Mouse (Mus musculus) liver, embryonic 14.5 days (tissue): ENCODE measurements around the gene Krtap28-13. TPM values are rescaled to one million over a fixed set of nuclear protein-coding genes. Genes with fewer than 3 reads are reported as not detected.

ENCODE experiments used
- ATAC-seq: fragments of 200-750 bp; cut with Nextera tagmentation; 2 replicates; pipeline ENCODE4 v1.8.0; 2017; ENCODE audit warnings: moderate number of reproducible peaks, mild to moderate bottlenecking, moderate library complexity; ENCODE audit not compliant: insufficient read depth
- DNase-seq, 3 experiments: peaks; one replicate each; pipeline ENCODE4 v3.0.0-alpha.2; 2012 to 2013; ENCODE audit warnings: low read depth in 3 of 3, low spot score in 3 of 3
- H3K27ac ChIP-seq: fragments of 300-500 bp; sonication (generic); 2 replicates; pipeline ENCODE4 v1.5.1; 2014; ENCODE audit warnings: moderate library complexity, mild to moderate bottlenecking, control low read depth, inconsistent platforms
- H3K27me3 ChIP-seq: fragments of 300-500 bp; sonication (generic); 2 replicates; pipeline ENCODE4 v1.6.1; 2014; ENCODE audit warnings: mild to moderate bottlenecking, low read length, moderate library complexity; ENCODE audit not compliant: control insufficient read depth, insufficient read depth
- H3K36me3 ChIP-seq: fragments of 300-500 bp; sonication (generic); replicated peaks from 2 replicates; pipeline ENCODE4 v1.6.1; 2014; ENCODE audit warnings: low read depth; ENCODE audit not compliant: control insufficient read depth, insufficient read depth
- H3K4me1 ChIP-seq, 2 experiments: fragments of 200-500 bp in 1 of 2; fragments of 300-500 bp in 1 of 2; sonication (generic) in 1 of 2; replicated peaks; 2 replicates each; pipeline ENCODE4 v1.6.1; 2012 to 2014; ENCODE audit warnings: antibody characterized with exemption in 1 of 2, inconsistent platforms in 1 of 2, low read length in 1 of 2; ENCODE audit not compliant: control insufficient read depth in 2 of 2, insufficient read depth in 2 of 2
- H3K4me2 ChIP-seq: fragments of 300-500 bp; sonication (generic); 2 replicates; pipeline ENCODE4 v1.6.1; 2014; ENCODE audit warnings: low read depth, mild to moderate bottlenecking, control low read depth, moderate library complexity
- H3K4me3 ChIP-seq, 2 experiments: fragments of 200-500 bp in 1 of 2; fragments of 300-500 bp in 1 of 2; sonication (generic) in 1 of 2; 2 replicates each; pipeline ENCODE4 v1.5.1; 2012 to 2014; ENCODE audit warnings: low read depth in 2 of 2, low read length in 2 of 2, mild to moderate bottlenecking in 2 of 2, control low read depth in 1 of 2, inconsistent platforms in 1 of 2, moderate library complexity in 1 of 2; ENCODE audit not compliant: insufficient read depth in 1 of 2
- H3K9ac ChIP-seq: fragments of 300-500 bp; sonication (generic); replicated peaks from 2 replicates; pipeline ENCODE4 v1.6.1; 2014; ENCODE audit warnings: mild to moderate bottlenecking, control low read depth, moderate library complexity
- H3K9me3 ChIP-seq: fragments of 300-500 bp; sonication (generic); 2 replicates; pipeline ENCODE4 v1.6.1; 2016; ENCODE audit warnings: low read length, mixed read lengths; ENCODE audit not compliant: control insufficient read depth
- CTCF ChIP-seq: IDR thresholded peaks from 2 replicates; pipeline ENCODE4 v1.5.1; 2016; ENCODE audit warnings: antibody characterized with exemption, low read depth, control low read depth
- EP300 ChIP-seq: IDR thresholded peaks from 2 replicates; pipeline ENCODE4 v1.6.1; 2016; ENCODE audit warnings: antibody characterized with exemption, low read depth
- WGBS: fragments of 180-500 bp; shearing (Covaris S2); extraction: QIAGEN DNeasy Blood & Tissue Kit; methylation state at CpG from one replicate; pipeline ENCODE4 v1.1.7; 2014; ENCODE audit not compliant: insufficient replicate concordance; 5-methylcytosine and 5-hydroxymethylcytosine counted together
- polyA plus RNA-seq, 2 experiments: library from polyadenylated mRNA; depleted of rRNA in 1 of 2; stranded (reverse) in 1 of 2; unstranded in 1 of 2; fragments of >200 nt; fragmentation: Nextera tagmentation in 1 of 2; extraction: Ambion mirVana in 1 of 2; gene quantifications; 2 replicates each; pipeline versions ENCODE4 v1.2.1 to v1.2.3; 2012 to 2014

The Krtap28-13 gene
- polyA plus RNA-seq, 2 experiments = not detected

DNA sequence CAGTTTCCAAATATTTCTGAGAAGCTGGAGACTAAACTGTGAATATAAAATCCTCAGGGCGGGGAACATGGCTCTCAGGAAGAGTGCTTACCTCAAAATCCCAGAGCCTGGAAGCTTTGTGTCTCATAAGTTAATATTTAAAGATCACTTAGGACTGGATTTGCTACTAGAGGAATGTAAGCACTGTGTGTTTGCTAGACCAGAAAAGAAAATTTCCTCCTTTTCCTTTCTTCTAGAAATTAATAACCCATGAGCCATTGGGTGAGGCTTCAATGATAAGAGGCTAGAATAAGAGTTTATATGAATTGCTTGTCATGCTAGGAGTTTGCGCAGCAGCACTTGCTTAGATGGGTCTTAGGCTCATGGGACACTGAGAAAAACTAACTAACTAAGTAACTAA, 24.1 kb downstream of the Krtap28-13 start:
- Histone ChIP-seq H3K36me3 (no peaks in the 10 kb centered on the region), H3K27ac (no peak overlapping the region), H3K4me1 (no peaks in the 10 kb centered on the region), H3K9ac (no peak overlapping the region), H3K4me2 (no peak overlapping the region), H3K9me3 (no peaks in the 10 kb centered on the region), H3K27me3 (no peaks in the 10 kb centered on the region), H3K4me3 (no peak overlapping the region)
- DNase-seq (no peak), ATAC-seq (no peak)
- WGBS = 60% methylated on average over 2 of the region's 2 CpGs
- TF ChIP-seq CTCF (no peak), EP300 (no peak)

- no peaks in the 10 kb centered on the region for H3K36me3 ChIP-seq
- TF ChIP-seq EP300 = no peak
- no peak for TF ChIP-seq CTCF
- H3K4me1 ChIP-seq = no peaks in the 10 kb centered on the region
- no peak overlapping the region for H3K4me2 ChIP-seq
- no peak overlapping the region for H3K4me3 ChIP-seq
- H3K27me3 ChIP-seq = no peaks in the 10 kb centered on the region
- H3K9me3 ChIP-seq = no peaks in the 10 kb centered on the region
- WGBS = 50% methylated on average over 3 of the region's 3 CpGs
- no peak for ATAC-seq
- DNase-seq = no peak
- H3K9ac ChIP-seq = no peak overlapping the region
- no peak overlapping the region for H3K27ac ChIP-seq
These were observed 30.5 kb downstream of the Krtap28-13 start for GRCm38 (mm10) chr1:83091268-83091667.

- 58% methylated on average over 4 of the region's 4 CpGs for WGBS
- no peaks in the 10 kb centered on the region for H3K4me1 ChIP-seq
- H3K9me3 ChIP-seq = no peaks in the 10 kb centered on the region
- no peak overlapping the region for H3K9ac ChIP-seq
- ATAC-seq = no peak
- no peak overlapping the region for H3K4me2 ChIP-seq
- no peaks in the 10 kb centered on the region for H3K27me3 ChIP-seq
- no peak for DNase-seq
- H3K27ac ChIP-seq = no peak overlapping the region
- TF ChIP-seq EP300 (no peak), CTCF (no peak)
- H3K4me3 ChIP-seq = no peak overlapping the region
- H3K36me3 ChIP-seq = no peaks in the 10 kb centered on the region
These were observed 36.2 kb downstream of the Krtap28-13 start for GRCm38 (mm10) chr1:83096935-83097334.

- Histone ChIP-seq H3K9ac (no peak overlapping the region), H3K36me3 (no peaks in the 10 kb centered on the region), H3K27ac (no peak overlapping the region), H3K4me1 (no peaks in the 10 kb centered on the region), H3K4me2 (no peak overlapping the region), H3K27me3 (no peaks in the 10 kb centered on the region), H3K4me3 (no peak overlapping the region), H3K9me3 (no peaks in the 10 kb centered on the region)
- DNase-seq (no peak), ATAC-seq (no peak)
- no peak for TF ChIP-seq CTCF
- TF ChIP-seq EP300 = no peak
- WGBS = 75% methylated on average over 2 of the region's 2 CpGs
These were observed 38.4 kb downstream of the Krtap28-13 start for GRCm38 (mm10) chr1:83099160-83099559.

GRCm38 (mm10) chr1:83099580-83100137, 38.9 kb downstream of the Krtap28-13 start:
- Histone ChIP-seq H3K9ac (no peak overlapping the region), H3K4me1 (no peaks in the 10 kb centered on the region), H3K27me3 (no peaks in the 10 kb centered on the region), H3K27ac (no peak overlapping the region), H3K36me3 (no peaks in the 10 kb centered on the region), H3K9me3 (no peaks in the 10 kb centered on the region), H3K4me3 (no peak overlapping the region), H3K4me2 (no peak overlapping the region)
- WGBS = 43% methylated on average over 7 of the region's 7 CpGs
- TF ChIP-seq CTCF = no peak
- no peak for TF ChIP-seq EP300
- no peak for ATAC-seq
- no peak for DNase-seq
